Mouse (Mus musculus): ENCODE data around the gene Gm26897. TPM values are rescaled to one million over a fixed set of nuclear protein-coding genes. Genes with fewer than 3 reads are reported as not detected.

The Gm26897 gene
- polyA plus RNA-seq, 1 experiment from 2014 or later: not detected

- Histone ChIP-seq H3K9me3 (ENCODE audit: control insufficient read depth, low read length) (no peaks in the 10 kb centered on the region), H3K36me3 (ENCODE audit: control insufficient read depth, insufficient read depth, low read length) (no peaks in the 10 kb centered on the region), H3K4me2 (ENCODE audit: low read depth, low read length) (no peak overlapping the region), H3K27me3 (ENCODE audit: control insufficient read depth, insufficient read depth, low read depth, low read length) (no peaks in the 10 kb centered on the region), H3K9ac (ENCODE audit: low read length) (no peak overlapping the region), H3K4me1 (replicated peaks; ENCODE audit: control insufficient read depth, insufficient read depth, low read length) (no peaks in the 10 kb centered on the region), H3K27ac (ENCODE audit: low read length) (no peak overlapping the region), H3K4me3 (ENCODE audit: low read length) (no peak overlapping the region)
- 51% methylated on average over 5 of the region's 5 CpGs for WGBS
- ATAC-seq (ENCODE audit: low read depth): no peak
These were observed 44.4 kb downstream of the Gm26897 start for GRCm38 (mm10) chr5:111778093-111778492.

- Histone ChIP-seq H3K36me3 (ENCODE audit: control insufficient read depth, insufficient read depth, low read length) (no peaks in the 10 kb centered on the region), H3K4me3 (ENCODE audit: low read length) (no peak overlapping the region), H3K4me1 (replicated peaks; ENCODE audit: control insufficient read depth, insufficient read depth, low read length) (no peaks in the 10 kb centered on the region), H3K27ac (ENCODE audit: low read length) (no peak overlapping the region), H3K4me2 (ENCODE audit: low read depth, low read length) (no peak overlapping the region), H3K9me3 (ENCODE audit: control insufficient read depth, low read length) (no peaks in the 10 kb centered on the region), H3K27me3 (ENCODE audit: control insufficient read depth, insufficient read depth, low read depth, low read length) (no peaks in the 10 kb centered on the region), H3K9ac (ENCODE audit: low read length) (no peak overlapping the region)
- WGBS: 81% methylated on average over 10 of the region's 10 CpGs
- no peak for ATAC-seq (ENCODE audit: low read depth)
These were observed 46.2 kb downstream of the Gm26897 start for GRCm38 (mm10) chr5:111779776-111780485.

All from lung, embryonic 16.5 days (tissue).